Mouse (Mus musculus) neural tube, embryonic 11.5 days (tissue): ENCODE results near the gene Olfr807. TPM values are rescaled to one million over a fixed set of nuclear protein-coding genes. Genes with fewer than 3 reads are reported as not detected.

Source experiments
- ATAC-seq: fragments of 200-750 bp; cut with Nextera tagmentation; 2 replicates; pipeline ENCODE4 v1.8.0; 2017; ENCODE audit warnings: moderate number of reproducible peaks, mild to moderate bottlenecking, moderate TSS enrichment, moderate library complexity; ENCODE audit not compliant: insufficient read depth, low FRiP score, low TSS enrichment
- DNase-seq: peaks from one replicate; pipeline ENCODE4 v3.0.0-alpha.2; 2015; ENCODE audit warnings: low spot score
- H3K27ac ChIP-seq: fragments of 300-500 bp; sonication (generic); 2 replicates; pipeline ENCODE4 v1.5.1; 2014; ENCODE audit warnings: low read depth, mild to moderate bottlenecking, low read length
- H3K27me3 ChIP-seq: fragments of 300-500 bp; sonication (generic); 2 replicates; pipeline ENCODE4 v1.6.1; 2014; ENCODE audit warnings: mild to moderate bottlenecking, low read length, mixed read lengths; ENCODE audit not compliant: control insufficient read depth, insufficient read depth
- H3K36me3 ChIP-seq: fragments of 300-500 bp; sonication (generic); 2 replicates; pipeline ENCODE4 v1.6.1; 2014; ENCODE audit warnings: mild to moderate bottlenecking, low read length, moderate library complexity, mixed read lengths; ENCODE audit not compliant: control insufficient read depth, insufficient read depth
- H3K4me1 ChIP-seq: fragments of 300-500 bp; sonication (generic); 2 replicates; pipeline ENCODE4 v1.6.1; 2014; ENCODE audit warnings: low read length, mixed read lengths; ENCODE audit not compliant: control insufficient read depth, insufficient read depth
- H3K4me2 ChIP-seq: fragments of 300-500 bp; sonication (generic); 2 replicates; pipeline ENCODE4 v1.6.1; 2014; ENCODE audit warnings: low read depth, mild to moderate bottlenecking, moderate library complexity
- H3K4me3 ChIP-seq: fragments of 300-500 bp; sonication (generic); 2 replicates; pipeline ENCODE4 v1.5.1; 2014; ENCODE audit warnings: low read depth, low read length
- H3K9ac ChIP-seq: fragments of 300-500 bp; sonication (generic); 2 replicates; pipeline ENCODE4 v1.6.1; 2014; ENCODE audit warnings: mild to moderate bottlenecking, low read length
- H3K9me3 ChIP-seq: fragments of 300-500 bp; sonication (generic); 2 replicates; pipeline ENCODE4 v1.6.1; 2016; ENCODE audit warnings: low read length; ENCODE audit not compliant: control insufficient read depth
- WGBS: fragments of 180-500 bp; shearing (Covaris S2); extraction: QIAGEN DNeasy Blood & Tissue Kit; methylation state at CpG from one replicate; pipeline ENCODE4 v1.1.7; 2014; 5-methylcytosine and 5-hydroxymethylcytosine counted together
- polyA plus RNA-seq: library from polyadenylated mRNA; unstranded; fragments of >200 nt; fragmentation: Nextera tagmentation; extraction: Ambion mirVana; gene quantifications from 2 replicates; pipeline ENCODE4 v1.2.1, GENCODE M21; 2014

The Olfr807 gene
- polyA plus RNA-seq: not detected in 2 replicates

DNA sequence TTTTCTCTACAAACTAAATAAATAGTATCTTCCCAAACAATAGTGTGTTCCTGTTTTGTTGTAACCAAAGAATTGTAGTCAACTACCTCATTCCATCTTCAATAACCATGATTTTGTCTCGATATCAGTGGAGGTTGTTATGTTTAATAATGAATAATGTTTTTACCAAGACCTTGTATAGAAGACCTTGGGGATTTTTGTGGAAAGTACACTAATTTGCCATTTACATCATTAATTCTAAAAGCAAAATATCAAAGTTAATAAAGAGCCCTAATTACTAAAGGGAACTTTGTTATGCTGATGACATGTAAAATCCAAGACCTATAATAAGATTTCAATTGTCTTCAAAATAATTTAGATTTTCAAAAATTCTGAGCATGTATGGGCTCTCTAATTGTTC lies at the start of gene Olfr807:
TSS of gene Olfr807 (minus strand) at position 101 of the 400 bp plus-strand sequence.
- Histone ChIP-seq H3K27me3 (no peaks in the 10 kb centered on the region), H3K36me3 (no peaks in the 10 kb centered on the region), H3K4me1 (no peaks in the 10 kb centered on the region), H3K4me2 (no peak within 1 kb of the TSS), H3K4me3 (no peak within 1 kb of the TSS), H3K27ac (no peak within 1 kb of the TSS), H3K9me3 (no peaks in the 10 kb centered on the region), H3K9ac (no peak within 1 kb of the TSS)
- no peak for DNase-seq
- WGBS: 90% methylated on average over 1 of the region's 1 CpGs
- no peak for ATAC-seq

DNA sequence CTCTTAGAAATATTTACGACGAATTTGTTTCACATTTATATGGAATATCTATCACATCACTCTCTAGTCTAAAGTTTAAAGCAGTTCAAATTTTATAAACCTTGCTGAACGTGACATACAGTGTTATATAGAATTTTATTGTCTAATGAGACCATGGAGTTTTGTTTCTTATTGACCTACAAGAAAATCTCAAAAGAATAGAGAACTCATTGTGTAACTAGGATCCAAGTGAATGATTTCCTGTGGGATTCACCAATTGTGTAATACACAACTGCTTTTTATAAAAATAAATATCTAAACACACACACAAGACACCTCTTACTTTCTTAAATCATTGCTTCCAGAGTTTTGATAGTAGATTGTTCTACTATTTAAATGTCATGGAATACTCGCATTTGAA lies 46.7 kb upstream of the Olfr807 start, which contains the start of gene Olfr811:
TSS of gene Olfr811 (minus strand) at position 101 of the 400 bp plus-strand sequence.
- H3K4me3 ChIP-seq: no peak within 1 kb of the TSS
- H3K4me2 ChIP-seq: no peak within 1 kb of the TSS
- no peak within 1 kb of the TSS for H3K27ac ChIP-seq
- no peaks in the 10 kb centered on the region for H3K36me3 ChIP-seq
- ATAC-seq: no peak
- H3K9me3 ChIP-seq: no peaks in the 10 kb centered on the region
- WGBS: 86% methylated on average over 4 of the region's 4 CpGs
- DNase-seq: no peak
- no peak within 1 kb of the TSS for H3K9ac ChIP-seq
- no peaks in the 10 kb centered on the region for H3K4me1 ChIP-seq
- H3K27me3 ChIP-seq: no peaks in the 10 kb centered on the region

DNA sequence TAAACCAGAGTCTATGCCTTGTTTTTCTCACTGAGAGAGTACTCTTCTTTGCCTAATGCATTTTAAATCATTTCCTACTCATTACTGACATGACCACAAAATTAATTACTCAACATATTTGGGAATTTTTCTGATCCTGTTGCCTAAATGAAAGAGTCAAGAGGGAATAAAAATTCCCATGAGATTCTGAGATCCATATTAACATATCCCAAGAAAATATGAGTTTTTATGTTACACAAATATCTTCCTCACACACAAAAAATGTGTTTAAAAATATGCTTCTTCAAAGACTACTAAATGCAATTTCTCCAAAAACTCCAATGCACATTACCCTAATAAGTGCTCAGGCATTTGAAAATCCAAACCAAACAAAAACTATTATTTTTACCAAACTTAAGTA lies 37.2 kb upstream of the Olfr807 start, which contains the start of gene Olfr810:
TSS of gene Olfr810 (minus strand) at position 101 of the 400 bp plus-strand sequence.
- Histone ChIP-seq H3K4me2 (no peak within 1 kb of the TSS), H3K9me3 (no peaks in the 10 kb centered on the region), H3K36me3 (no peaks in the 10 kb centered on the region), H3K4me1 (no peaks in the 10 kb centered on the region), H3K27ac (no peak within 1 kb of the TSS), H3K9ac (no peak within 1 kb of the TSS), H3K4me3 (no peak within 1 kb of the TSS), H3K27me3 (no peaks in the 10 kb centered on the region)
- DNase-seq (no peak), ATAC-seq (no peak)

DNA sequence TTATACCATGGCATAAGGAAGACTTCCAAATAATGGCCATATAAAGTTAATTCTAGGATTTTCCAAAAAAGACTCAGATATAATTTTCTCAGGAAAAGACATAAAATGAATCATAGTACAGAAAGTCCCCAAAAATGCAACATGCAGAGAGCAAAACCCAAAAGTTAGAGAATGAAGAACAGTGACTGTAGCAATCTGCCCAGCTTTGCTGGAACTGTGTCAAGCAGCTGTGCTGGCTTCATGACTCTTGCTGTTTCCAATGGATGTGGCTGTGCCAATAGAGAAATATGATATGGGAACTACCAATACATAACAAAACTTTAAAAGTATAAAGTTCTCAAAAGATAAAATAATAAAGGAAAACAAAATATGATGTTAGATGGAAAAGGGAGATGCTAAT lies 20.5 kb upstream of the Olfr807 start:
- DNase-seq (no peak), ATAC-seq (no peak)
- Histone ChIP-seq H3K36me3 (no peaks in the 10 kb centered on the region), H3K27me3 (no peaks in the 10 kb centered on the region), H3K4me2 (no peak overlapping the region), H3K9ac (no peak overlapping the region), H3K4me1 (no peaks in the 10 kb centered on the region), H3K9me3 (no peaks in the 10 kb centered on the region), H3K4me3 (no peak overlapping the region), H3K27ac (no peak overlapping the region)

DNA sequence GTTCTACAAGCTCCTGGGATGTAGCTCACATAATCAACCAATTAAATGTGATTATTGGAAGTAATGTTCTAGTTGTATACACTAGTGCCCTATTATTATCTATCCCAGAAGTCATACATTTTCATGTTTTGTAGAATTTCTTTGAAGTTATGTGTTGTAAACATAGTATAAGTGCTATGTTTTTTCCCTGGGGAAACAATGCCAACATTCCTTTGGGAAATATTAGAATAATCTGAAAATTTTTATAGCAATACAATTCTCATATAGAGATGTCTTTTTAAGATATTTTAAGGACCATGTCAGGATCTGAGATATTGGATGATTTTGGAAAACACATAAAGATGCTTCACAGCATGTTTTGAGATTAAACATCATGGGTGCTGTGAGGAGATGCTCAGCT lies 16.7 kb upstream of the Olfr807 start, which contains the start of gene Olfr809:
TSS of gene Olfr809 (plus strand) at position 301 of the 400 bp plus-strand sequence.
- Histone ChIP-seq H3K4me2 (no peak within 1 kb of the TSS), H3K9me3 (no peaks in the 10 kb centered on the region), H3K36me3 (no peaks in the 10 kb centered on the region), H3K4me3 (no peak within 1 kb of the TSS), H3K4me1 (no peaks in the 10 kb centered on the region), H3K27ac (no peak within 1 kb of the TSS), H3K9ac (no peak within 1 kb of the TSS), H3K27me3 (no peaks in the 10 kb centered on the region)
- DNase-seq (no peak), ATAC-seq (no peak)

DNA sequence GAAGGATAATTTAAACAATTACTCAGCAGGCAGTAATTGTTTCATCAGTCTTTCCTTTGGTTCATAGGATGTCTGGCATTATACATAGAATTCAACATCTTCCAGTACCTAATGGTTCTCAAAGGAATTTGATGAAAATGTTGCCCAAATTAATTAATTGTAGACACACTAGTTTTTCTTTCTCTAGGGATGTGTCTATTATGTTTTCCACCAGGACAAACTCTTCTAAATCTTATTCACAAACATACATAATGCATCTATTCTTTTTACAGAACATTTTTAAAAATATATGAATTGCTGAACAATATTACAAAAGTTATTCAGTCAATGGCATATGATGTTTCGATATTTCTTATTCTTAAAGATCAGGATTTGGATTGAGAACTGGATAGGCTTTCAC lies 7.6 kb upstream of the Olfr807 start, which contains the start of gene Olfr808:
TSS of gene Olfr808 (plus strand) at position 301 of the 400 bp plus-strand sequence.
- DNase-seq (no peak), ATAC-seq (no peak)
- no peaks in the 10 kb centered on the region for H3K27me3 ChIP-seq
- no peaks in the 10 kb centered on the region for H3K4me1 ChIP-seq
- H3K4me3 ChIP-seq: no peak within 1 kb of the TSS
- no peak within 1 kb of the TSS for H3K4me2 ChIP-seq
- H3K27ac ChIP-seq: no peak within 1 kb of the TSS
- no peaks in the 10 kb centered on the region for H3K9me3 ChIP-seq
- no peak within 1 kb of the TSS for H3K9ac ChIP-seq
- H3K36me3 ChIP-seq: no peaks in the 10 kb centered on the region
- WGBS: 90% methylated on average over 1 of the region's 1 CpGs

DNA sequence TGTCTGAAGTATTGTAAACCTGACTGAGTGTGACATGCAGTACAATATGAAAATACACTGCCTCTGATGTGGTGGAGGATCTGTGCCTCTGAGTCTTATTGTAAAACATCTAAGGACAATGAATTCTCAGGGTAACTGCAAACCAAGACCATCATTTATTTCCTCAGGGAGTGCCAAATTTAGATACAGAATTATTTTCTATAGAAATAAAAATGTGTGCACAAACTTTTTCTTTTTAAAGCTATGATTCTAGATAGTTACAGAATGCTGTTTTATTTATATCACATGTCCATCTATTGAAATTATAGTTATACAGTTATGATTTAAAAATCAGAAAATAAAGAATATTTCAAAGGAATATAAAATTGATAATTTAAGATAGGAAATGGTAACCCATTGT lies 15.8 kb downstream of the Olfr807 start, which contains the start of gene Olfr806:
TSS of gene Olfr806 (minus strand) at position 101 of the 400 bp plus-strand sequence.
- Histone ChIP-seq H3K27ac (no peak within 1 kb of the TSS), H3K9ac (no peak within 1 kb of the TSS), H3K4me2 (no peak within 1 kb of the TSS), H3K4me3 (no peak within 1 kb of the TSS), H3K9me3 (no peaks in the 10 kb centered on the region), H3K36me3 (no peaks in the 10 kb centered on the region), H3K4me1 (no peaks in the 10 kb centered on the region), H3K27me3 (no peaks in the 10 kb centered on the region)
- ATAC-seq: no peak
- no peak for DNase-seq

DNA sequence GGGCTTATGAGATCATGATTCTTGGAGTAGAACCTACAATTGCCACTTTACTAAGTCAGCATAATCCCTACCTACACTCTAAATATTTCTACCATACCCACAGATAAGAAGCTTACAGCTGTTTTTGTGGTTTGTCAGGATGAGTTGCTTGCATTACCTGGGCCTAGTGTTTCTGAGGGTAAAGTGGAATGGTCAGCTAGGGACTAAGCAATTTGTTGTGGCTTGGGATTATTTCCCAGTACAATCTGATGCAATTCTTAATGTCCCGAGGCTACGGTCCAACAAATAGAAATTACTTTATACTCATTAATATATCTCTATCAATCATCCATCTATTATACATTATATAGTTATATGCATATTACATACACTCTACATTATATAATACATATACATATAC lies 28.3 kb downstream of the Olfr807 start, which contains the start of gene Olfr805:
TSS of gene Olfr805 (minus strand) at position 101 of the 400 bp plus-strand sequence.
- Histone ChIP-seq H3K36me3 (no peaks in the 10 kb centered on the region), H3K27me3 (no peaks in the 10 kb centered on the region), H3K27ac (no peak within 1 kb of the TSS), H3K9me3 (no peaks in the 10 kb centered on the region), H3K4me1 (no peaks in the 10 kb centered on the region), H3K4me2 (no peak within 1 kb of the TSS), H3K4me3 (no peak within 1 kb of the TSS), H3K9ac (no peak within 1 kb of the TSS)
- DNase-seq (no peak), ATAC-seq (no peak)
- WGBS: 93% methylated on average over 2 of the region's 2 CpGs
